Mouse (Mus musculus) midbrain, postnatal 0 days (tissue): Measurements from ENCODE around the gene Spaca7. TPM values are rescaled to one million over a fixed set of nuclear protein-coding genes. Genes with fewer than 3 reads are reported as not detected.

ENCODE experiments used
- ATAC-seq: fragments of 200-750 bp; cut with Nextera tagmentation; 2 replicates; pipeline ENCODE4 v1.8.0; 2017; ENCODE audit warnings: moderate number of reproducible peaks, mild to moderate bottlenecking, moderate TSS enrichment, moderate library complexity; ENCODE audit not compliant: low FRiP score
- DNase-seq: peaks from one replicate; pipeline ENCODE4 v3.0.0-alpha.2; 2015; ENCODE audit warnings: low spot score
- H3K27ac ChIP-seq: fragments of 300-500 bp; sonication (generic); 2 replicates; pipeline ENCODE4 v1.5.1; 2014; ENCODE audit warnings: low read depth, mild to moderate bottlenecking, low read length, mixed read lengths
- H3K27me3 ChIP-seq: fragments of 300-500 bp; sonication (generic); 2 replicates; pipeline ENCODE4 v1.6.1; 2014; ENCODE audit warnings: low read length, control low read depth, mixed read lengths; ENCODE audit not compliant: insufficient read depth
- H3K36me3 ChIP-seq: fragments of 300-500 bp; sonication (generic); 2 replicates; pipeline ENCODE4 v1.6.1; 2014; ENCODE audit warnings: low read length, control low read depth, mixed read lengths; ENCODE audit not compliant: insufficient read depth
- H3K4me1 ChIP-seq: fragments of 300-500 bp; sonication (generic); 2 replicates; pipeline ENCODE4 v1.6.1; 2014; ENCODE audit warnings: mild to moderate bottlenecking, control low read depth, antibody characterized with exemption, low read length, mixed read lengths; ENCODE audit not compliant: insufficient read depth
- H3K4me2 ChIP-seq: fragments of 300-500 bp; sonication (generic); 2 replicates; pipeline ENCODE4 v1.6.1; 2014; ENCODE audit warnings: low read depth, mild to moderate bottlenecking, low read length, mixed read lengths; ENCODE audit not compliant: poor library complexity, severe bottlenecking
- H3K4me3 ChIP-seq: fragments of 300-500 bp; sonication (generic); 2 replicates; pipeline ENCODE4 v1.5.1; 2014; ENCODE audit warnings: low read depth, mild to moderate bottlenecking, low read length, moderate library complexity
- H3K9ac ChIP-seq: fragments of 300-500 bp; sonication (generic); replicated peaks from 2 replicates; pipeline ENCODE4 v1.6.1; 2014; ENCODE audit warnings: mild to moderate bottlenecking, low read length, moderate library complexity, mixed read lengths; ENCODE audit not compliant: poor library complexity, severe bottlenecking
- H3K9me3 ChIP-seq: fragments of 300-500 bp; sonication (generic); 2 replicates; pipeline ENCODE4 v1.6.1; 2016; ENCODE audit warnings: low read length, control low read depth
- CTCF ChIP-seq: IDR thresholded peaks from 2 replicates; pipeline ENCODE4 v1.5.1; 2016; ENCODE audit warnings: antibody characterized with exemption, mild to moderate bottlenecking
- WGBS: fragments of 180-500 bp; shearing (Covaris S2); extraction: QIAGEN DNeasy Blood & Tissue Kit; methylation state at CpG from one replicate; pipeline ENCODE4 v1.1.7; 2014; 5-methylcytosine and 5-hydroxymethylcytosine counted together
- polyA plus RNA-seq: library from polyadenylated mRNA; unstranded; fragments of >200 nt; fragmentation: Nextera tagmentation; extraction: Ambion mirVana; gene quantifications from 2 replicates; pipeline ENCODE4 v1.2.1, GENCODE M21; 2015
- total RNA-seq: library from RNA; depleted of rRNA; stranded (reverse); fragments of >200 nt; gene quantifications from 2 replicates; pipeline ENCODE4 v1.2.3, GENCODE M21; 2014

The Spaca7 gene
- total and polyA plus RNA-seq, 2 experiments from 2014 or later, result not detected

DNA sequence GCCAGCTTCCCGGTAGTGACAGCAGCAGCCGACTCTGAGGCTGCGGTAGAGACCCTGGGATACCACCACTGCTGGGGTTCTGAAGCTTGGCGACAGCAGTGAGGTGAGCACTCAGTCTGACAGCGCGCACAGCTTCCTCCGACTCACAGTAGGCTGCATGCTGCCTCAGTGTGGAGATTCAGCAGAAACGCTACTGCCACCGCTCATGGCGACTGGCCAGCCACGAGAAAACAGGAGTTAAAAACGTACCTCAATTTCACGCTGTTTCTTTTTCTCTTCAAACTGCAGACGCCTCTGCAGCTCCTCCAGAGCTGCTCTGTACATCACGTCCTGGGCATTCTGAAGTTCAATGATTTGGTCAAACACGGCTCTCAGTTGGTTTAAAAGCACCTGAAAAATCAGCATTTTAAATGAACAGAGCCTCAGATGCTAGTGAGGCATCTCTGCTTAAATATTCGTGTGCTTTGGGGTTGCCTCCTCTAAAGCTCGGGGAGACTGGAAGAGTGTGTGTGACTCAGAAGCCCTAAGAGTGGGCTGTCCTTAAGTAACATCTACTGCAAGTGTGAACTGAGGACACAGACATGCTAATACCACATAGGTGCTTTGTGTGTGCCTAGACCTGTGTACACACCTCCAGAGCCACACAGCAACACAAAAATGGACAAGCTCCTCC is 48.9 kb downstream of the Spaca7 start:
- H3K4me2 ChIP-seq, result no peak overlapping the region
- peaks cover 28% of the 10 kb centered on the region for H3K36me3 ChIP-seq
- H3K4me1 ChIP-seq, result no peaks in the 10 kb centered on the region
- no peaks in the 10 kb centered on the region for H3K27me3 ChIP-seq
- no peak for TF ChIP-seq CTCF
- no peak overlapping the region for H3K4me3 ChIP-seq
- H3K9me3 ChIP-seq, result no peaks in the 10 kb centered on the region
- no peak overlapping the region for H3K9ac ChIP-seq
- ATAC-seq, result no peak
- no peak for DNase-seq
- 88% methylated on average over 18 of the region's 18 CpGs for WGBS
- no peak overlapping the region for H3K27ac ChIP-seq

DNA sequence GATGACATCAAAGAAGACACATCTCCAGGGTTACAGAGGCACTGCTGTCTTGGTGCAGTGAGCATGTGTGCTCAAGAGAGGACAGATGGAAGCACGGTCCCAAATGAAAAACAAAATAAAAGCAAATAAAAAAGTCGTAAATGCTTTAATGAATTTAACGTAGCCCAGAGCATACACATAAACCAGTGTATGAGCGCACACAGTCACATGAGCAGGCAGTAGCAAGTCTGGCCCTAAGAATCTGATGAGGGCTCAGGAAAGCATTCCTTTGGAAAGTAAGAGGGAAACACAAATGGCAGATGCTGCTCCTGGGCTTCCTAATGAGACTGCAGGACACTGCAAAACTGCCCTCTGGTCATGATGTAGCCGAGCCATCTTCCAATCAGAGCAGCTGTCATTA is 53.1 kb downstream of the Spaca7 start:
- Histone ChIP-seq H3K4me1 (no peaks in the 10 kb centered on the region), H3K36me3 (peaks cover 31% of the 10 kb centered on the region), H3K27ac (no peak overlapping the region), H3K9ac (0 out of 2 replicates have a peak overlapping the region, but pooled peaks have one; percentile 13), H3K4me2 (no peak overlapping the region), H3K4me3 (no peak overlapping the region), H3K9me3 (no peaks in the 10 kb centered on the region), H3K27me3 (no peaks in the 10 kb centered on the region)
- TF ChIP-seq CTCF, result no peak
- no peak for DNase-seq
- 66% methylated on average over 5 of the region's 5 CpGs for WGBS
- ATAC-seq, result no peak

DNA sequence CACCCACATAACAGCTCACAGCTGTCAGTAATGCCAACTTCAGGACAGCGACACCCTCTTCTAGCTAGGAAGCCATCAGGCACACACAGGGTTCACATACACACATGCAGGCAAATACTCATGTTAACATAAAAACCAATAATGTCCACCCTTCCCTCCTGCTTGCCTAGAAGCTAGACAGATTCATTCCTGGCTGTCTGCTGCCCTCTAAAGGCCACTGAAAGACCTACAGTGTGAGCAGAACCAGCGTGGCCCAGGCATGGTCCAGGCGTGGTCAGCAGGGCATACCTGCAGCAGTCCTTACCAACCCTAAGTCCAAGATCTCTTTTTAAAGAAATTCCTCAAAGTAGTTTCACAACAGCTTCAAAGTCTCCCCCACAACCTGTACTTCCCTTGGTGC is 56.2 kb downstream of the Spaca7 start:
- Histone ChIP-seq H3K9me3 (no peaks in the 10 kb centered on the region), H3K27me3 (no peaks in the 10 kb centered on the region), H3K36me3 (peaks cover 34% of the 10 kb centered on the region), H3K4me3 (no peak overlapping the region), H3K27ac (no peak overlapping the region), H3K4me2 (no peak overlapping the region), H3K4me1 (no peaks in the 10 kb centered on the region), H3K9ac (no peak overlapping the region)
- ATAC-seq (0 out of 2 replicates have a peak, but pooled peaks have one; percentile 66), DNase-seq (peak; percentile 69)
- WGBS, result 36% methylated on average over 3 of the region's 3 CpGs
- peak; percentile 94 for TF ChIP-seq CTCF

GRCm38 (mm10) chr8:12635366-12635765 is 62.5 kb downstream of the Spaca7 start:
- Histone ChIP-seq H3K4me1 (no peaks in the 10 kb centered on the region), H3K9ac (no peak overlapping the region), H3K36me3 (peaks cover 60% of the 10 kb centered on the region), H3K9me3 (no peaks in the 10 kb centered on the region), H3K27me3 (no peaks in the 10 kb centered on the region), H3K27ac (no peak overlapping the region), H3K4me2 (no peak overlapping the region), H3K4me3 (no peak overlapping the region)
- no peak for ATAC-seq
- WGBS, result 87% methylated on average over 2 of the region's 2 CpGs
- TF ChIP-seq CTCF, result no peak
- no peak for DNase-seq

DNA sequence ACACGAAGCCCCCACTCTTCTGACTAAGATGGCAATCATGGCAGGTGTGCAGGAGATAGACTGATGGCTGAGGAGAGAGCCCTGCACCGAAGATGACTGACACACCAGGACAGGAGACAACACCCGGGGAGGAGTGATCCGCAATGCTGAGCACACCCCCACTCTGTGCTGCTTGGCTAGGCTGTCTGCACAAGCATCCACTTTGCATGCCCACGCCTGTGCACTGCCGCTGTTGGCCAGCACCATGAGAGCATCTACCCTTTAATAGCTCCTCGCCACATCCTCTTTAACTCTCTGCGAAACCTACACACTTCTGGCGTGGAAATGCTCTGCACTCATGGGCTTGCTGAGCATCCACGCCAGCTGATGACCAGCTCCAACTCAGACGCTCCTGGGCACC is 65.6 kb downstream of the Spaca7 start:
- TF ChIP-seq CTCF, result no peak
- Histone ChIP-seq H3K4me2 (no peak overlapping the region), H3K9me3 (no peaks in the 10 kb centered on the region), H3K36me3 (peaks cover 54% of the 10 kb centered on the region), H3K9ac (no peak overlapping the region), H3K4me1 (no peaks in the 10 kb centered on the region), H3K4me3 (no peak overlapping the region), H3K27me3 (no peaks in the 10 kb centered on the region), H3K27ac (no peak overlapping the region)
- no peak for DNase-seq
- ATAC-seq, result no peak
- 95% methylated on average over 11 of the region's 11 CpGs for WGBS

GRCm38 (mm10) chr8:12641527-12641926 is 68.7 kb downstream of the Spaca7 start:
- WGBS, result 89% methylated on average over 6 of the region's 6 CpGs
- no peak overlapping the region for H3K27ac ChIP-seq
- H3K4me2 ChIP-seq, result no peak overlapping the region
- H3K27me3 ChIP-seq, result no peaks in the 10 kb centered on the region
- H3K36me3 ChIP-seq, result peaks cover 35% of the 10 kb centered on the region
- DNase-seq (no peak), ATAC-seq (no peak)
- TF ChIP-seq CTCF, result no peak
- no peaks in the 10 kb centered on the region for H3K4me1 ChIP-seq
- no peak overlapping the region for H3K4me3 ChIP-seq
- no peaks in the 10 kb centered on the region for H3K9me3 ChIP-seq
- H3K9ac ChIP-seq, result no peak overlapping the region
